Mouse (Mus musculus): ENCODE data around the gene Zdhhc1.

- TF ChIP-seq ZC3H11A (IDR thresholded peaks at IDR 0.05; ENCODE audit: borderline replicate concordance, low read depth, low read length) (no peak), ZNF384 (IDR thresholded peaks at IDR 0.05; ENCODE audit: low read depth, low read length) (no peak), CHD2 (IDR thresholded peaks at IDR 0.05; ENCODE audit: low read depth, low read length) (no peak), HCFC1 (IDR thresholded peaks at IDR 0.05; ENCODE audit: borderline replicate concordance, insufficient read depth, low read length) (no peak), MAFK (IDR thresholded peaks at IDR 0.05; ENCODE audit: insufficient read depth, low read depth, low read length) (no peak)
Measured at GRCm38 (mm10) chr8:105528206-105528605, 31.5 kb upstream of the Zdhhc1 start.

Measured in ES-E14 (cell line).